Mouse (Mus musculus): ENCODE results near the gene Zfp948. TPM values are rescaled to one million over a fixed set of nuclear protein-coding genes. Genes with fewer than 3 reads are reported as not detected.

Gene Zfp948
- polyA plus RNA-seq (2012; rRNA removed): 0.14 and 0.44 TPM in 2 replicates

DNA sequence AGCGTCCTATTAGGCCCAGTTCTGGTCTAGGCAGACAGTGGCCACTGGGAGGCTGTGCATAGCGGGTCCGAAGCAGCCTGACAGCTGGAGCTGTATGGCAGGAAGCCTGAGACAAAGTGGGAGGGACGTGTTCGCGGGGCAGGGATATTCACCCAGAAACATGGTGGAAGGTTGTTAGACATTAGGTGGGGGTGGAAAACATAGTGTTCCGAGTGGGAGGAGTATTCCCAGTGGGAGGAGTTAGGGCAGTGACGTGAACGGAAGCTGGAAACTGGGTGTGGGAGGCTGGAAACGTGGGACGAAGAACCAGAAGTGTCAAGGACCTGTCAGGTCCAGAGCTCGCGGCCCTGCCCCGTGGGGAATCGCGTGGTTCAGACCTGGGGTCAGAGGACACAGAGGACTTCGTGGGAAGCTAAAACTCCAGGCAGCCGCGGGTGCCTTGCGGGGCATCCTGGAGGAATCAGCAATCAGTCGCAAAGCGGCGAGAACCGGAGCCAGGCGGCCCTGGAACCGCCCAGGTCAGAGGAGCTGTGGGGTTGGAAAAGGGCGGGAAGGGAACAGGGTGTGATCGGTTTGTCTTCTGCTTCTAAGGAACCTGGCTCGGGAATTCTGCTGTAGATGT lies at the start of gene Zfp948:
TSS of gene Zfp948 (plus strand) at position 281 of the 622 bp plus-strand sequence.
- Histone ChIP-seq H3K4me1 (replicated peaks; ENCODE audit: control insufficient read depth, insufficient read depth, low read length) (peaks cover 7% of the 10 kb centered on the region), H3K27ac (ENCODE audit: control insufficient read depth, insufficient read depth, low read length) (no peak within 1 kb of the TSS), H3K27me3 (ENCODE audit: control insufficient read depth, insufficient read depth, low read length) (no peaks in the 10 kb centered on the region), H3K36me3 (ENCODE audit: control insufficient read depth, insufficient read depth, low read length) (no peaks in the 10 kb centered on the region), H3K4me3 (ENCODE audit: control insufficient read depth, insufficient read depth, low read length) (peak within 1 kb of the TSS; percentile 50)
- 4% methylated on average over 29 of the region's 29 CpGs for WGBS
- TF ChIP-seq POLR2A (IDR thresholded peaks at IDR 0.05; ENCODE audit: control insufficient read depth, extremely low read depth, insufficient read depth, low read length, poor library complexity) (no peak), CTCF (IDR thresholded peaks at IDR 0.05; ENCODE audit: borderline replicate concordance, control insufficient read depth, extremely low read depth, insufficient read depth, low read length, poor library complexity) (no peak)
- peak; percentile 52 for DNase-seq

- Histone ChIP-seq H3K4me1 (replicated peaks; ENCODE audit: control insufficient read depth, insufficient read depth, low read length) (no peaks in the 10 kb centered on the region), H3K27ac (ENCODE audit: control insufficient read depth, insufficient read depth, low read length) (no peak overlapping the region), H3K27me3 (ENCODE audit: control insufficient read depth, insufficient read depth, low read length) (no peaks in the 10 kb centered on the region), H3K36me3 (ENCODE audit: control insufficient read depth, insufficient read depth, low read length) (no peaks in the 10 kb centered on the region), H3K4me3 (ENCODE audit: control insufficient read depth, insufficient read depth, low read length) (no peak overlapping the region)
- no peak for DNase-seq
- TF ChIP-seq CTCF (IDR thresholded peaks at IDR 0.05; ENCODE audit: borderline replicate concordance, control insufficient read depth, extremely low read depth, insufficient read depth, low read length, poor library complexity): no peak
- TF ChIP-seq POLR2A (IDR thresholded peaks at IDR 0.05; ENCODE audit: control insufficient read depth, extremely low read depth, insufficient read depth, low read length, poor library complexity): no peak
- WGBS: 25% methylated on average over 4 of the region's 4 CpGs
These were observed 49.6 kb upstream of the Zfp948 start for GRCm38 (mm10) chr17:21517130-21517671.

DNA sequence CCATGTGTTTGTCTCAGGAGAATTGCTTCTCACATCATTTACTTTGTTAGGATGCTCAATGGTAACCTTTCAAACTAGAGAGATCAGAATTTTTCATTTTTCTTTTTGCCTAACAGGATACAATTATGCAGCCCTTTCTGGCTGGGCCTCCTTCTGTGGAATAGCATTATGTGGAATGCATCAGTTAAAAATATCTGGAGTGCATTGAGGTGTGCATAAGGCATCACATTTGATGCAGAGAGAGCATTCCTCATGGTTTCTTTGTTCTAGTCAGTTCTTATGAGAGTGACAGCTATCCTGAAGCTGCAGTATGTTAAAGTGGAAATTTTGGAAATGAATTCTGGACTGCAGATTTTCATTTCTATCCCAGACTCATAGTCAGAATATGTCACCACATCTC lies 40.5 kb upstream of the Zfp948 start:
- Histone ChIP-seq H3K27me3 (ENCODE audit: control insufficient read depth, insufficient read depth, low read length) (no peaks in the 10 kb centered on the region), H3K4me3 (ENCODE audit: control insufficient read depth, insufficient read depth, low read length) (no peak overlapping the region), H3K36me3 (ENCODE audit: control insufficient read depth, insufficient read depth, low read length) (no peaks in the 10 kb centered on the region), H3K27ac (ENCODE audit: control insufficient read depth, insufficient read depth, low read length) (no peak overlapping the region), H3K4me1 (replicated peaks; ENCODE audit: control insufficient read depth, insufficient read depth, low read length) (no peaks in the 10 kb centered on the region)
- no peak for DNase-seq
- TF ChIP-seq CTCF (IDR thresholded peaks at IDR 0.05; ENCODE audit: borderline replicate concordance, control insufficient read depth, extremely low read depth, insufficient read depth, low read length, poor library complexity) (no peak), POLR2A (IDR thresholded peaks at IDR 0.05; ENCODE audit: control insufficient read depth, extremely low read depth, insufficient read depth, low read length, poor library complexity) (no peak)

GRCm38 (mm10) chr17:21530645-21531330 lies 36.0 kb upstream of the Zfp948 start:
- no peaks in the 10 kb centered on the region for H3K36me3 ChIP-seq (ENCODE audit: control insufficient read depth, insufficient read depth, low read length)
- WGBS: 91% methylated on average over 5 of the region's 5 CpGs

DNA sequence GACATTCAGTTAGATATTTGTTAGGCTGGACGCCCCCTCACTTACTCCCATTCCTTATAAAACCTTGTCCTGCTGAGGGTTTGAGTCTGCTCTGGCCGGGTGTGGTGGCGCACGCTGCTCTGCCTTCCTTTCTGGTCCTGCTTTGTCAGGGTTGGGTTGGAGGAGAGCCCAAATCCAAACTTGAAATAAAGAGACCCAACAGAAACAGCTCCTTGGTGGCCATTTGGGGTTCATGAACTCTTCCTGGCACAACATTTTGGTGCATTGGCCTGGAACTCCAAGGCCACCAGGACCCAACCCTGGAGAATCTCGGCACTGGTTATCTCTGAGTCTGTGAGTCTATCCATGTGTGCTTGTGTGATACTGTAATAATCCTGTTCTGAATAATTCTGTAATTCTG lies 35.2 kb upstream of the Zfp948 start:
- Histone ChIP-seq H3K36me3 (ENCODE audit: control insufficient read depth, insufficient read depth, low read length) (no peaks in the 10 kb centered on the region), H3K27ac (ENCODE audit: control insufficient read depth, insufficient read depth, low read length) (peak overlapping the region; percentile 18; the same call in 1 of the 2 replicates), H3K4me1 (replicated peaks; ENCODE audit: control insufficient read depth, insufficient read depth, low read length) (peaks cover 18% of the 10 kb centered on the region), H3K4me3 (ENCODE audit: control insufficient read depth, insufficient read depth, low read length) (no peak overlapping the region), H3K27me3 (ENCODE audit: control insufficient read depth, insufficient read depth, low read length) (no peaks in the 10 kb centered on the region)
- WGBS: 86% methylated on average over 5 of the region's 5 CpGs
- DNase-seq: peak; percentile 3
- TF ChIP-seq CTCF (IDR thresholded peaks at IDR 0.05; ENCODE audit: borderline replicate concordance, control insufficient read depth, extremely low read depth, insufficient read depth, low read length, poor library complexity): no peak
- TF ChIP-seq POLR2A (IDR thresholded peaks at IDR 0.05; ENCODE audit: control insufficient read depth, extremely low read depth, insufficient read depth, low read length, poor library complexity): no peak

More at GRCm38 (mm10) chr17:21530645-21531330, 36.0 kb upstream of the Zfp948 start:
- Histone ChIP-seq H3K27me3 (ENCODE audit: control insufficient read depth, insufficient read depth, low read length) (no peaks in the 10 kb centered on the region), H3K4me3 (ENCODE audit: control insufficient read depth, insufficient read depth, low read length) (no peak overlapping the region), H3K27ac (ENCODE audit: control insufficient read depth, insufficient read depth, low read length) (no peak overlapping the region), H3K4me1 (replicated peaks; ENCODE audit: control insufficient read depth, insufficient read depth, low read length) (peaks cover 16% of the 10 kb centered on the region)
- DNase-seq: no peak
- no peak for TF ChIP-seq POLR2A (IDR thresholded peaks at IDR 0.05; ENCODE audit: control insufficient read depth, extremely low read depth, insufficient read depth, low read length, poor library complexity)
- TF ChIP-seq CTCF (IDR thresholded peaks at IDR 0.05; ENCODE audit: borderline replicate concordance, control insufficient read depth, extremely low read depth, insufficient read depth, low read length, poor library complexity): no peak

GRCm38 (mm10) chr17:21532101-21532951 lies 34.5 kb upstream of the Zfp948 start:
- Histone ChIP-seq H3K4me1 (replicated peaks; ENCODE audit: control insufficient read depth, insufficient read depth, low read length) (peaks cover 18% of the 10 kb centered on the region), H3K27me3 (ENCODE audit: control insufficient read depth, insufficient read depth, low read length) (no peaks in the 10 kb centered on the region), H3K36me3 (ENCODE audit: control insufficient read depth, insufficient read depth, low read length) (no peaks in the 10 kb centered on the region), H3K27ac (ENCODE audit: control insufficient read depth, insufficient read depth, low read length) (peak overlapping the region; percentile 18), H3K4me3 (ENCODE audit: control insufficient read depth, insufficient read depth, low read length) (peak overlapping the region; percentile 87)
- TF ChIP-seq CTCF (IDR thresholded peaks at IDR 0.05; ENCODE audit: borderline replicate concordance, control insufficient read depth, extremely low read depth, insufficient read depth, low read length, poor library complexity): 0 out of 2 replicates have a peak, but pooled peaks have one; percentile 18
- TF ChIP-seq POLR2A (IDR thresholded peaks at IDR 0.05; ENCODE audit: control insufficient read depth, extremely low read depth, insufficient read depth, low read length, poor library complexity): 0 out of 2 replicates have a peak, but pooled peaks have one; percentile 23
- 2% methylated on average over 54 of the region's 54 CpGs for WGBS
- DNase-seq: peak; percentile 63

All from thymus, adult 2 months (tissue).